Mouse (Mus musculus) brain, adult 10 weeks (tissue): ENCODE data around the gene Yeats2. TPM values are rescaled to one million over a fixed set of nuclear protein-coding genes. Genes with fewer than 3 reads are reported as not detected.

Experiments used
- polyA plus RNA-seq: library from polyadenylated mRNA; stranded (reverse); fragments of 350-450 nt; fragmentation: Illumina TruSeq; extraction: RNeasy Lipid Tissue Mini Kit (QIAGEN cat#74804); gene quantifications from one replicate; pipeline ENCODE4 v1.2.3, GENCODE M21; 2015; ENCODE audit warnings: low read depth, low replicate concordance

Yeats2 gene
- 17.2 TPM for polyA plus RNA-seq

DNA sequence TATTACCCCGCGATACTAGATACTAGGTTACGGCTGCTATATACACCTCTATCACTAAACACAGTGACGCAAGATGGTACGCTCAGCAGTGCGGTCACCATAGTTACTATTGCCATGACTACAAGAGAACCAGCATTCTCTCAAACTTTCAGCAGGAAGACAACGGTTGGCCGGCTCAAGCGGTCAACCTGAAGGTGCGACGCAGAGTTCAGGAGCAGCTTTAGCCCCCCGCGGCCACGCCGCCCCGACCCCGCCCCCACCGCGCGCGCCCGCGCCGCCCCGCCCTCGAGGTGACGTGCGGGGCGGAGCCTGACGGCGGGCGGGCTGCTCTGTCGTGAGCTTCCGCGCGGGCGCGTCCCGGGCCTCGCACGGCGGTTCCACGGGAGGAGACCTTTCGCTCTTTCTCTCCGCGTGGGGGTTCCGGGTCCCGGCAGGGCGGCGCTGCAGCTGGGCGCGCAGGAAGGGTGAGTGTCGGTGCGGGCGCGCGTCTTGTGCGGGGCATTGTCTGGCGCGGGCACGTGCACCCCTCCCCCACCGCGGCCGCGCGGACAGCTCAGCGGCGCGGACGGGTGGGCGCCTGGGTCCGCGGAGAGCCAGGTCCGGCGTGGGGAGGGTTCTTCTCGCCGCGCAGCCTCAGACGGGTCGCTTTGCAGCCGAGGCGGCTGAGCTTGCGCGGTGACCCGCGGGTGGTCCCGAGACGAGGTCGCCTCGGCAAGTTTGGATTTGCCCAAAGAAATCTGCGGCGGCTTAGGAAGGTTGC lies at the start of gene Yeats2:
Gene Yeats2 (plus strand): TSS at position 292 of the 760 bp plus-strand sequence.

DNA sequence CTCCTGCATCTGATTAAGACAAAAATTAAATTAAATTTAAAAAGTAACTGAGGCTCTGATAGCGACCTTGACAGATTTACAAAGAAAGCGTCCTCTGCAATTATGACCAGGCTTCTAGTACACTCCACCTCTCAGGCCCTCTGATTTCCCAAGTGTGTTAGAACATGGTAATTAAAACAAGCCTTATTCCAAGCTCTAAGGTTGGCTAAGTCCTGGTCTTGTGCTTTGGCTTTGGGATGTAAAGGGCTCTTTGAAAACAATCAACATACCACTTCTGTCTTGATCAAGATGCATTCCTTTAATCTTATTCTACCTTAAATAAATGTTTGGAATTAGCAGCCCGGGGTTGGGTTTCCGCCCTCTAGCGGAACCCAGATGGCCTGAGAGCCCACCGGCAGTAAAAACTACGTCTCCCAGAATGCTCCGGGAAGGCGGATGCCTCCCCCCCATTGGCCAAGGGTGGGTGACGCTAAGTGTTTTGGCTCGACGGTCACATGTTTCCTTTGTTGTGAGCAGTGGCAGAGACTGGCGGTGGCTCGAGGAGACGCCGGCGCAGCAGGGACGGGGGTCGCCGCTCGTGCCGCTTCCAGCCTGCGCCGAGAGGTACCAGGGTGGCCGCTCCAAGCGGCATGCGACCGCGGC lies 43.7 kb upstream of the Yeats2 start, which contains the start of gene Klhl24:
Gene Klhl24 (plus strand): TSS at position 474 of the 642 bp plus-strand sequence.

DNA sequence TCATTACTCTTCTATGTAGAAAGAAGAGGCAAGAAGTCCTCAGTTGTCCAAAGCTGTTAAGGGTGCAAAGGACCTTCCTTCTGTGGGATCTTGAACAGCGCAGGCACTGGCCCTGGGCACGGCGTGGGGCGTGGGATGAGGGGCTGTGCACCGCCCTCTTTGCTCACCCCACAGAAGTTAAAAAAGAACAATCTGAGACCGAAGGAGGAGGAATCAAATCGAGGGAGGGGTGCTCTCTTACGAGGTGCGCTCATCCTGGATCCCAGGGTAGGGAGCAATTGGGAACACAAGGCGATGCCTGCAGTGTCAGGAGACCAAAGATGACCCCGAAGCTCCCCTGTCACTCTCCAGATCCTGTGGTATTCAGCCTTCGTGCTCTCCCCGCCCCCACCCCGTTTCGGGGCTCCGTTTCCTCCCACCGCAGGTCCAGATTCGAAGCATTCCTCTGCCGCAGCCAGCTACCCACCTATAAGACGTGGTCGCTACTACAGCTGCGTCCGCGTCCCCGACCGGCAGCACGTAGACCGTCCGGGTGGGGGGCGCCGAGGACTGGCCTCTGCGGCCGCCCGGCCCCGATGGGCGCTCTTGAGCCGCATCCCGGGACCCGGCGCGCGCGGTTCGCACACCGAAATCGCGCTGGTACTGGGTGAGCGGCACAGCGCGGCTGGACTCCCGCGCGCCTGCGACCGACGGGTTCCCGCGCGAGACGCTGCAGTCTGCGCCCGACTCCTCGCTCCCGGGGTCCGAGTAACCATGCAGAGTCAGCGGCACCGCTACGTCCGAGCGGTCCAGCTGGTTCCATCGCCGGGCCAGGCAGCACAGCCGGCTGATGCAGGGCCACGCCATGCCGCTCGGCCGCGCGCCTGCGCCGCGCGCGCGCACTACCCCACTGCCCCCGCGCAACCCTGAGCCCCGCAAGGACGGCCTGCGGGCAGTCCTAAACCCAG lies 99.9 kb downstream of the Yeats2 start, which contains the start of gene Map6d1:
Gene Map6d1 (minus strand): TSS at position 891 of the 947 bp plus-strand sequence.

Other genes starting within 250 kb of the Yeats2 start
- 1.8 TPM for gene Klhl6, start 158.0 kb upstream of the Yeats2 start, polyA plus RNA-seq
- 34.2 TPM for gene Klhl24, start 43.5 kb upstream of the Yeats2 start, polyA plus RNA-seq
- gene Map6d1, start 100.3 kb downstream of the Yeats2 start, polyA plus RNA-seq = 49.4 TPM
- gene Parl, start 161.3 kb downstream of the Yeats2 start, polyA plus RNA-seq = 50.9 TPM
- gene Cyp2ab1, start 184.3 kb downstream of the Yeats2 start, polyA plus RNA-seq = not detected